Mouse (Mus musculus) forebrain, postnatal 0 days (tissue): ENCODE measurements around the gene Vamp2. TPM values are rescaled to one million over a fixed set of nuclear protein-coding genes. Genes with fewer than 3 reads are reported as not detected.
A peak's percentile ranks its signal among the peaks of the same experiment; 100 is the strongest.

Experiments used
- ATAC-seq: fragments of 200-750 bp; cut with Nextera tagmentation; 2 replicates; pipeline ENCODE4 v1.8.0; 2017; ENCODE audit warnings: mild to moderate bottlenecking, moderate library complexity
- DNase-seq: peaks from one replicate; pipeline ENCODE4 v3.0.0-alpha.2; 2015
- H3K27ac ChIP-seq: fragments of 300-500 bp; sonication (generic); 2 replicates; pipeline ENCODE4 v1.5.1; 2014; ENCODE audit warnings: low read depth, mild to moderate bottlenecking, antibody characterized with exemption, low read length, moderate library complexity, mixed read lengths
- H3K27me3 ChIP-seq: fragments of 300-500 bp; sonication (generic); 2 replicates; pipeline ENCODE4 v1.6.1; 2014; ENCODE audit warnings: mild to moderate bottlenecking, low read length, mixed read lengths; ENCODE audit not compliant: insufficient read depth
- H3K36me3 ChIP-seq: fragments of 300-500 bp; sonication (generic); 2 replicates; pipeline ENCODE4 v1.6.1; 2014; ENCODE audit warnings: mild to moderate bottlenecking, moderate library complexity; ENCODE audit not compliant: insufficient read depth
- H3K4me1 ChIP-seq: fragments of 300-500 bp; sonication (generic); 2 replicates; pipeline ENCODE4 v1.6.1; 2014; ENCODE audit warnings: antibody characterized with exemption; ENCODE audit not compliant: insufficient read depth
- H3K4me2 ChIP-seq: fragments of 300-500 bp; sonication (generic); 2 replicates; pipeline ENCODE4 v1.6.1; 2014; ENCODE audit warnings: low read depth, mild to moderate bottlenecking, moderate library complexity
- H3K4me3 ChIP-seq: fragments of 300-500 bp; sonication (generic); 2 replicates; pipeline ENCODE4 v1.5.1; 2014; ENCODE audit warnings: low read depth, low read length, mixed read lengths
- H3K9ac ChIP-seq: fragments of 300-500 bp; sonication (generic); 2 replicates; pipeline ENCODE4 v1.6.1; 2014; ENCODE audit warnings: mild to moderate bottlenecking
- H3K9me3 ChIP-seq: fragments of 300-500 bp; sonication (generic); 2 replicates; pipeline ENCODE4 v1.6.1; 2016; ENCODE audit warnings: low read length
- CTCF ChIP-seq: sonication (generic); IDR thresholded peaks from 2 replicates; pipeline ENCODE4 v1.5.1; 2016; ENCODE audit warnings: antibody characterized with exemption, control low read depth, low read depth
- WGBS: fragments of 180-500 bp; shearing (Covaris S2); extraction: QIAGEN DNeasy Blood & Tissue Kit; methylation state at CpG from one replicate; pipeline ENCODE4 v1.1.7; 2014; 5-methylcytosine and 5-hydroxymethylcytosine counted together
- polyA plus RNA-seq: library from polyadenylated mRNA; unstranded; fragments of >200 nt; fragmentation: Nextera tagmentation; extraction: Ambion mirVana; gene quantifications from 2 replicates; pipeline ENCODE4 v1.2.1, GENCODE M21; 2015
- total RNA-seq: library from RNA; depleted of rRNA; stranded (reverse); fragments of >200 nt; gene quantifications from 2 replicates; pipeline ENCODE4 v1.2.3, GENCODE M21; 2014

Gene Vamp2
- total and polyA plus RNA-seq, 2 experiments from 2014 or later: 104 to 554 TPM

GRCm38 (mm10) chr11:69100639-69101360 lies 12.5 kb downstream of the Vamp2 start:
- Histone ChIP-seq H3K27ac (0 out of 2 replicates have a peak overlapping the region, but pooled peaks have one; percentile 88), H3K4me1 (peaks cover 20% of the 10 kb centered on the region), H3K36me3 (peaks cover 53% of the 10 kb centered on the region), H3K9me3 (no peaks in the 10 kb centered on the region), H3K4me2 (peak overlapping the region; percentile 87), H3K4me3 (peak overlapping the region; percentile 58), H3K9ac (peak overlapping the region; percentile 69; the same call in 1 of the 2 replicates), H3K27me3 (no peaks in the 10 kb centered on the region)
- ATAC-seq (no peak), DNase-seq (no peak)
- 92% methylated on average over 20 of the region's 20 CpGs for WGBS
- TF ChIP-seq CTCF: no peak

- Histone ChIP-seq H3K36me3 (peaks cover 59% of the 10 kb centered on the region), H3K27ac (no peak overlapping the region), H3K9ac (no peak overlapping the region), H3K4me1 (peaks cover 16% of the 10 kb centered on the region), H3K9me3 (no peaks in the 10 kb centered on the region), H3K4me3 (no peak overlapping the region), H3K4me2 (no peak overlapping the region), H3K27me3 (no peaks in the 10 kb centered on the region)
- no peak for TF ChIP-seq CTCF
- ATAC-seq (no peak), DNase-seq (no peak)
- 91% methylated on average over 21 of the region's 21 CpGs for WGBS
Measured at GRCm38 (mm10) chr11:69101604-69102402, 13.5 kb downstream of the Vamp2 start.

- DNase-seq (no peak), ATAC-seq (no peak)
- H3K4me2 ChIP-seq: no peak overlapping the region
- no peaks in the 10 kb centered on the region for H3K9me3 ChIP-seq
- TF ChIP-seq CTCF: no peak
- H3K27ac ChIP-seq: no peak overlapping the region
- H3K4me3 ChIP-seq: no peak overlapping the region
- H3K9ac ChIP-seq: no peak overlapping the region
- 90% methylated on average over 7 of the region's 7 CpGs for WGBS
- no peaks in the 10 kb centered on the region for H3K27me3 ChIP-seq
- peaks cover 12% of the 10 kb centered on the region for H3K4me1 ChIP-seq
- H3K36me3 ChIP-seq: peaks cover 65% of the 10 kb centered on the region
Measured at GRCm38 (mm10) chr11:69102403-69102725, 14.1 kb downstream of the Vamp2 start.

- Histone ChIP-seq H3K9me3 (no peaks in the 10 kb centered on the region), H3K27me3 (no peaks in the 10 kb centered on the region), H3K9ac (no peak overlapping the region), H3K4me3 (no peak overlapping the region), H3K4me1 (peaks cover 5% of the 10 kb centered on the region), H3K36me3 (peaks cover 72% of the 10 kb centered on the region), H3K4me2 (no peak overlapping the region), H3K27ac (no peak overlapping the region)
- TF ChIP-seq CTCF: no peak
- WGBS: 97% methylated on average over 14 of the region's 14 CpGs
- no peak for DNase-seq
- ATAC-seq: no peak
Measured at GRCm38 (mm10) chr11:69103121-69103520, 14.8 kb downstream of the Vamp2 start.

GRCm38 (mm10) chr11:69103531-69104435 lies 15.5 kb downstream of the Vamp2 start:
- no peak overlapping the region for H3K4me2 ChIP-seq
- H3K36me3 ChIP-seq: peaks cover 78% of the 10 kb centered on the region
- H3K27me3 ChIP-seq: no peaks in the 10 kb centered on the region
- 91% methylated on average over 15 of the region's 15 CpGs for WGBS
- no peak for DNase-seq
- no peak for TF ChIP-seq CTCF
- H3K9me3 ChIP-seq: no peaks in the 10 kb centered on the region
- ATAC-seq: no peak
- H3K9ac ChIP-seq: no peak overlapping the region
- no peak overlapping the region for H3K27ac ChIP-seq
- no peak overlapping the region for H3K4me3 ChIP-seq
- H3K4me1 ChIP-seq: no peaks in the 10 kb centered on the region

- no peak for ATAC-seq
- peaks cover 85% of the 10 kb centered on the region for H3K36me3 ChIP-seq
Measured at GRCm38 (mm10) chr11:69104487-69104886, 16.2 kb downstream of the Vamp2 start.

More at GRCm38 (mm10) chr11:69104487-69104886, 16.2 kb downstream of the Vamp2 start:
- 90% methylated on average over 14 of the region's 14 CpGs for WGBS
- no peaks in the 10 kb centered on the region for H3K4me1 ChIP-seq
- no peak overlapping the region for H3K4me2 ChIP-seq
- H3K27me3 ChIP-seq: no peaks in the 10 kb centered on the region
- no peak overlapping the region for H3K27ac ChIP-seq
- H3K4me3 ChIP-seq: no peak overlapping the region
- no peak overlapping the region for H3K9ac ChIP-seq
- no peaks in the 10 kb centered on the region for H3K9me3 ChIP-seq
- DNase-seq: no peak
- TF ChIP-seq CTCF: no peak
